Mouse (Mus musculus): ENCODE results near the gene Cyp2j9. TPM values are rescaled to one million over a fixed set of nuclear protein-coding genes. Genes with fewer than 3 reads are reported as not detected.

The Cyp2j9 gene
- not detected in 4 replicates for total RNA-seq (2023)

DNA sequence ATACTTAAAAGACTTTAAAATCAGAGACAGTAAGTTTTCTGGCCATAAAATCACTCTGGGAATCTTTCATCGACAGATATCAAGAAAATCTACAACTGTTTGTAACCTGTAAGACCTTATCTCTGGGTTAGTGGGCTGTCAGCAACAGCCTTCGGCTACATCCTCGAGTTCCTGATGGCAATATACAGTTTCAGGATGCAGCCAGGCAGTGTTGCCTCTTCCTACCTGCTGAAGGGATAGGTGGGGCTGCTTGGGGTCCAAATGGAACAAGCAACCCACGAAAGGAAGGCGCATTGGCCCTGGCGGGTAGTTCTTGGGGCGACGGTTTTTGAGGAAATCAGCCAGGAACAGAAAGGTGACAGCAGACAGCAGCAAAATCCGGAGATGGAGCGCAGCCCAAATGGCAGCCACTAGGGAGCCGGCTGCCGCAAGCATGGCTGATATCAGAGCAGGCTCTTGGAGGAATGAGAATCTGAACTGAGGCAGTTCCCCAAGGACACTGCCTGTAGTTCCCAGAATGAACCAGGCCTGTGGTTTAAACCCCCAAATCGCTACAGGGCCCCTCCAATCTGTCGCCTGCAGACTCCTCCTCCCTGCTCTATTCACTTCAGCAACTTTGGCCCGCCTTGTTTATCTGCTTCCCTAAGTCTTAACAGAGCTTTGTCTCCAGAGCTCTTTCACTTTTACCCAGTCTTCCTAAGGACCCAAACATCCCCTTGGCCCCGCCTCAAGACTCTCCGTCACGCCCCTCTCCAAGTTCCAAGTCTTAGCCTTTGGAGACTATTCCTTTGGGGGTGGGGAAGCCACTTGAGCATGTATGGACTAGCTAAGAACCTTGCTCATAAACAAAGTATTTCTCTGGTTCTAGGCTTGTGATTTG lies at the start of gene Cyp2j9:
Gene Cyp2j9, minus strand, starts transcription at position 668 of the 880 bp plus-strand sequence.

DNA sequence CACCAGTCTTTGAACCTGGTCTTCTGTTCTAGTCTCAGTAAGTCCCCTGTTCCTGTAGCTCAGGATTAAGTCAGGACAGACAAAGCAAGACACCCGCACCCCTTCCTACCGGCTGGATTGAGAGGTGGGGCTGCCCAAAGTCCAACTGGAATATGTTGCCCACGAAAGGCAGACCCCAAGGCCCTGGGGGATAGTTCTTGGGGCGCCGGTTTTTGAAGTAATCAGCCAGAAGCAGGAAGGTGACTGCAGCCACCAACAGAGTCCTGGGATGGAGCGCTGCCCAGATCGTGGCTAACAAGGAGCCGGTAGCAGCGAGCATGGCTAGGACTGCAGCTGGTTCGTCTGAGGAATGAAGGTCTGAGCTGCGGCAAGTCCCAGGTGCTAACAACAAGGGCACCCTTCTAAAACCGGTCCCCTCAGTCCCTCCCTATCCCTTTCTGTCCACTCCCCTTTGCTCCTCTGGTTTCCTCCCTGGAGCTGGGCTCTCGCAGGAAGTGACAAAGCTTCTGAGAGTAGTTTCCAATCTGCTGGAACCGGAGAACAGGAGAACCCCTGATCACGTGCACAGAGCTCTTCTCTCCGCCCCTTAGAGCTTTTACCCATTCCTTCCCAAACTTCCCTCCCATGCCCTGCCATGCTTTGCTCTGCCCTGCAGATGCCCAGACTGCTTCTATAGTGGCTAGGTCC lies 38.1 kb downstream of the Cyp2j9 start, which contains the start of gene Cyp2j6:
Gene Cyp2j6, minus strand, starts transcription at position 529 of the 687 bp plus-strand sequence.

Other genes starting within 250 kb of the Cyp2j9 start
- gene Cyp2j11, start 242.9 kb downstream of the Cyp2j9 start, total RNA-seq (2023) = not detected in 4 replicates
- not detected in 4 replicates for gene Cyp2j8, start 84.2 kb downstream of the Cyp2j9 start, total RNA-seq (2023)
- not detected in 4 replicates for gene Cyp2j6, start 37.9 kb downstream of the Cyp2j9 start, total RNA-seq (2023)
- not detected in 4 replicates for gene Cyp2j5, start 72.6 kb upstream of the Cyp2j9 start, total RNA-seq (2023)
- not detected in 4 replicates for gene Gm12695, start 193.6 kb upstream of the Cyp2j9 start, total RNA-seq (2023)